Mouse (Mus musculus): ENCODE data around the gene Nfkb1. TPM values are rescaled to one million over a fixed set of nuclear protein-coding genes. Genes with fewer than 3 reads are reported as not detected.
A peak's percentile ranks its signal among the peaks of the same experiment; 100 is the strongest.

Nfkb1 gene
- polyA plus RNA-seq, 1 experiment from 2014 or later = 10.2 TPM

GRCm38 (mm10) chr3:135563163-135563689 lies 128.1 kb downstream of the Nfkb1 start:
- 90% methylated on average over 17 of the region's 17 CpGs for WGBS

GRCm38 (mm10) chr3:135562036-135562435 lies 129.3 kb downstream of the Nfkb1 start:
- H3K4me2 ChIP-seq (replicated peaks) = no peak overlapping the region
- no peaks in the 10 kb centered on the region for H3K27me3 ChIP-seq (ENCODE audit: control insufficient read depth, insufficient read depth, low read length)
- H3K9me3 ChIP-seq (ENCODE audit: control insufficient read depth, low read length) = no peaks in the 10 kb centered on the region
- ATAC-seq (ENCODE audit: low FRiP score) (no peak), DNase-seq (ENCODE audit: low spot score) (no peak)
- no peaks in the 10 kb centered on the region for H3K36me3 ChIP-seq (replicated peaks; ENCODE audit: control insufficient read depth, insufficient read depth)
- no peaks in the 10 kb centered on the region for H3K4me1 ChIP-seq (replicated peaks; ENCODE audit: control insufficient read depth, insufficient read depth, low read length)
- H3K27ac ChIP-seq = no peak overlapping the region
- no peak overlapping the region for H3K4me3 ChIP-seq (replicated peaks; ENCODE audit: low read length)
- no peak overlapping the region for H3K9ac ChIP-seq
- 82% methylated on average over 7 of the region's 7 CpGs for WGBS

More at GRCm38 (mm10) chr3:135563163-135563689, 128.1 kb downstream of the Nfkb1 start:
- Histone ChIP-seq H3K36me3 (replicated peaks; ENCODE audit: control insufficient read depth, insufficient read depth) (no peaks in the 10 kb centered on the region), H3K9ac (no peak overlapping the region), H3K27ac (no peak overlapping the region), H3K9me3 (ENCODE audit: control insufficient read depth, low read length) (no peaks in the 10 kb centered on the region), H3K27me3 (ENCODE audit: control insufficient read depth, insufficient read depth, low read length) (no peaks in the 10 kb centered on the region), H3K4me3 (replicated peaks; ENCODE audit: low read length) (no peak overlapping the region), H3K4me1 (replicated peaks; ENCODE audit: control insufficient read depth, insufficient read depth, low read length) (no peaks in the 10 kb centered on the region), H3K4me2 (replicated peaks) (no peak overlapping the region)
- DNase-seq (ENCODE audit: low spot score) (no peak), ATAC-seq (ENCODE audit: low FRiP score) (peak; percentile 37; the same call in 1 of the 2 replicates)

GRCm38 (mm10) chr3:135556851-135557662 lies 134.3 kb downstream of the Nfkb1 start:
- Histone ChIP-seq H3K4me3 (replicated peaks; ENCODE audit: low read length) (no peak overlapping the region), H3K27me3 (ENCODE audit: control insufficient read depth, insufficient read depth, low read length) (no peaks in the 10 kb centered on the region), H3K9me3 (ENCODE audit: control insufficient read depth, low read length) (no peaks in the 10 kb centered on the region), H3K4me2 (replicated peaks) (no peak overlapping the region), H3K36me3 (replicated peaks; ENCODE audit: control insufficient read depth, insufficient read depth) (no peaks in the 10 kb centered on the region), H3K4me1 (replicated peaks; ENCODE audit: control insufficient read depth, insufficient read depth, low read length) (no peaks in the 10 kb centered on the region), H3K9ac (no peak overlapping the region), H3K27ac (no peak overlapping the region)
- 80% methylated on average over 12 of the region's 12 CpGs for WGBS
- DNase-seq (ENCODE audit: low spot score) (no peak), ATAC-seq (ENCODE audit: low FRiP score) (no peak)

- DNase-seq (ENCODE audit: low spot score) (no peak), ATAC-seq (ENCODE audit: low FRiP score) (no peak)
- Histone ChIP-seq H3K27me3 (ENCODE audit: control insufficient read depth, insufficient read depth, low read length) (no peaks in the 10 kb centered on the region), H3K4me2 (replicated peaks) (no peak overlapping the region), H3K36me3 (replicated peaks; ENCODE audit: control insufficient read depth, insufficient read depth) (no peaks in the 10 kb centered on the region), H3K4me3 (replicated peaks; ENCODE audit: low read length) (no peak overlapping the region), H3K9ac (no peak overlapping the region), H3K9me3 (ENCODE audit: control insufficient read depth, low read length) (no peaks in the 10 kb centered on the region), H3K4me1 (replicated peaks; ENCODE audit: control insufficient read depth, insufficient read depth, low read length) (no peaks in the 10 kb centered on the region), H3K27ac (no peak overlapping the region)
- WGBS = 80% methylated on average over 7 of the region's 7 CpGs
These were observed 135.2 kb downstream of the Nfkb1 start for GRCm38 (mm10) chr3:135556052-135556587.

GRCm38 (mm10) chr3:135555192-135555591 lies 136.2 kb downstream of the Nfkb1 start:
- DNase-seq (ENCODE audit: low spot score) = no peak
- Histone ChIP-seq H3K4me3 (replicated peaks; ENCODE audit: low read length) (no peak overlapping the region), H3K9me3 (ENCODE audit: control insufficient read depth, low read length) (no peaks in the 10 kb centered on the region), H3K27me3 (ENCODE audit: control insufficient read depth, insufficient read depth, low read length) (no peaks in the 10 kb centered on the region), H3K4me2 (replicated peaks) (no peak overlapping the region), H3K4me1 (replicated peaks; ENCODE audit: control insufficient read depth, insufficient read depth, low read length) (no peaks in the 10 kb centered on the region), H3K27ac (no peak overlapping the region), H3K9ac (no peak overlapping the region), H3K36me3 (replicated peaks; ENCODE audit: control insufficient read depth, insufficient read depth) (no peaks in the 10 kb centered on the region)
- 48% methylated on average over 6 of the region's 6 CpGs for WGBS
- ATAC-seq (ENCODE audit: low FRiP score) = no peak

GRCm38 (mm10) chr3:135552874-135553273 lies 138.5 kb downstream of the Nfkb1 start:
- no peak for ATAC-seq (ENCODE audit: low FRiP score)
- no peak overlapping the region for H3K27ac ChIP-seq
- H3K36me3 ChIP-seq (replicated peaks; ENCODE audit: control insufficient read depth, insufficient read depth) = no peaks in the 10 kb centered on the region
- H3K4me1 ChIP-seq (replicated peaks; ENCODE audit: control insufficient read depth, insufficient read depth, low read length) = no peaks in the 10 kb centered on the region
- H3K4me2 ChIP-seq (replicated peaks) = no peak overlapping the region
- 79% methylated on average over 5 of the region's 5 CpGs for WGBS
- H3K4me3 ChIP-seq (replicated peaks; ENCODE audit: low read length) = no peak overlapping the region
- H3K27me3 ChIP-seq (ENCODE audit: control insufficient read depth, insufficient read depth, low read length) = no peaks in the 10 kb centered on the region
- H3K9me3 ChIP-seq (ENCODE audit: control insufficient read depth, low read length) = no peaks in the 10 kb centered on the region
- H3K9ac ChIP-seq = no peak overlapping the region
- no peak for DNase-seq (ENCODE audit: low spot score)

GRCm38 (mm10) chr3:135547298-135547697 lies 144.0 kb downstream of the Nfkb1 start:
- no peaks in the 10 kb centered on the region for H3K36me3 ChIP-seq (replicated peaks; ENCODE audit: control insufficient read depth, insufficient read depth)
- no peaks in the 10 kb centered on the region for H3K27me3 ChIP-seq (ENCODE audit: control insufficient read depth, insufficient read depth, low read length)
- H3K9me3 ChIP-seq (ENCODE audit: control insufficient read depth, low read length) = no peaks in the 10 kb centered on the region
- H3K4me1 ChIP-seq (replicated peaks; ENCODE audit: control insufficient read depth, insufficient read depth, low read length) = no peaks in the 10 kb centered on the region
- DNase-seq (ENCODE audit: low spot score) (no peak), ATAC-seq (ENCODE audit: low FRiP score) (no peak)
- 66% methylated on average over 8 of the region's 8 CpGs for WGBS
- H3K4me2 ChIP-seq (replicated peaks) = no peak overlapping the region
- no peak overlapping the region for H3K9ac ChIP-seq
- no peak overlapping the region for H3K4me3 ChIP-seq (replicated peaks; ENCODE audit: low read length)
- H3K27ac ChIP-seq = no peak overlapping the region

- Histone ChIP-seq H3K27ac (no peak overlapping the region), H3K36me3 (replicated peaks; ENCODE audit: control insufficient read depth, insufficient read depth) (no peaks in the 10 kb centered on the region), H3K9me3 (ENCODE audit: control insufficient read depth, low read length) (no peaks in the 10 kb centered on the region), H3K4me1 (replicated peaks; ENCODE audit: control insufficient read depth, insufficient read depth, low read length) (no peaks in the 10 kb centered on the region), H3K4me2 (replicated peaks) (no peak overlapping the region), H3K27me3 (ENCODE audit: control insufficient read depth, insufficient read depth, low read length) (no peaks in the 10 kb centered on the region), H3K4me3 (replicated peaks; ENCODE audit: low read length) (no peak overlapping the region), H3K9ac (no peak overlapping the region)
- no peak for DNase-seq (ENCODE audit: low spot score)
- ATAC-seq (ENCODE audit: low FRiP score) = no peak
- 60% methylated on average over 13 of the region's 13 CpGs for WGBS
These were observed 145.0 kb downstream of the Nfkb1 start for GRCm38 (mm10) chr3:135546212-135546923.

All from hindbrain, embryonic 14.5 days (tissue).